Mouse (Mus musculus) cerebellum, adult 2 months (tissue): ENCODE measurements around the gene Mmgt2.

Source experiments
- CTCF ChIP-seq: fragments of 200-500 bp; IDR thresholded peaks from 2 replicates; pipeline ENCODE4 v1.5.1; 2011; ENCODE audit warnings: low read depth, mild to moderate bottlenecking, control low read depth, low read length, moderate library complexity, borderline replicate concordance; ENCODE audit not compliant: insufficient read depth
- POLR2A ChIP-seq: fragments of 200-500 bp; IDR thresholded peaks from 2 replicates; pipeline ENCODE4 v1.6.1; 2011; ENCODE audit warnings: low read length, control low read depth, borderline replicate concordance; ENCODE audit not compliant: insufficient read depth

DNA sequence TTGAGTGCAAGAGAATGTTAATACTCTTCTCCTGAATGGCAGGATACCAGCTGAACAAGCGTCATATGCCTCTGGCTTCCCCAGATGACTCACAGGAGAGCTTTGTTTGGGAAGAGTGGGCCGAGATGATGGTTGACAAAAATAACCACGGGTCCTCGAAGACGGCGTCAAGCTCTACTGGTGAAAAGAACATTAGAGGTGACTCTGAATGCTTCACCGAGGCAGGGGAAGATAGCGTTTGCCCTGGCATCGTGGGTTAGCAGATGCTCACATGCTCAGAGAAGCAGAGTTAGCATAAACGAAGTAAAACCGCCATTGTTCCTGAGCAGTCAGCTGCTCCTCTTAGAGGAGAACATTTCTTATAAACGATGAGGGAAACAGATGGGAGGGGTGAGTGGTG lies 21.0 kb downstream of the Mmgt2 start:
- TF ChIP-seq CTCF = no peak
- no peak for TF ChIP-seq POLR2A
